Mouse (Mus musculus) frontal cortex, adult 2 months (tissue): ENCODE data around the gene Xaf1. TPM values are rescaled to one million over a fixed set of nuclear protein-coding genes. Genes with fewer than 3 reads are reported as not detected.

ENCODE experiments used
- DNase-seq, 2 experiments: peaks; one replicate each; pipeline ENCODE4 v3.0.0; 2022; ENCODE audit warnings: low spot score in 1 of 2; ENCODE audit errors: extremely low spot score in 1 of 2
- polyA plus RNA-seq: library from polyadenylated mRNA; depleted of rRNA; stranded (reverse); fragments of >200 nt; gene quantifications from 2 replicates; pipeline ENCODE4 v1.2.3, GENCODE M21; 2012; rRNA removed

Gene Xaf1
- polyA plus RNA-seq, 1 experiment: 12.2 TPM

GRCm38 (mm10) chr11:72354971-72355728 lies 53.7 kb downstream of the Xaf1 start:
- peak in 1 of 2 experiments; percentile 77 for DNase-seq

- peak; percentile 63 to 82 for DNase-seq
Observed at GRCm38 (mm10) chr11:72361385-72362346, 60.2 kb downstream of the Xaf1 start.

DNA sequence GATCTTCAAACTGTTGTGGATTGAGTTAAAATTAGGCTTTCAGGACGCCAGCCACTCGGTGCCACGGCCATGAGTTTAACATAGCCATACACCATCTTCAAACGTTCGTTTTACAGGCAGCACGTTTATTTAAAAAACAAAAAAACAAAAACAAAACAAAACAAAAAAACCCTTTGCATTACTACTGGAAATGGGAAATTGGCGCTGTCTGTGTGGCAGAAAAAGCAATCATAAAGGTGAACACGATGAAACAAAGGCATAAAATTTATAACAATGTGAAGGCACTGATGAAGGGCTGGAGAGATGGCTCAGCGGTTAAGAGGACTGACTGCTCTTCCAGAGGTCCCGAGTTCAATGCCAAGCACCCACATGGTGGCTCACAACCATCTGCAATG lies 60.9 kb downstream of the Xaf1 start, which contains the start of gene Tekt1:
TSS of gene Tekt1 (minus strand) at position 96 of the 395 bp plus-strand sequence.
- no peak for DNase-seq

Other genes starting within 250 kb of the Xaf1 start
- 102 and 104 TPM in 2 replicates for gene Pitpnm3, start 165.9 kb upstream of the Xaf1 start, polyA plus RNA-seq
- 8.0 and 8.1 TPM in 2 replicates for gene Gm43951, start 94.8 kb upstream of the Xaf1 start, polyA plus RNA-seq
- 33.4 and 34.1 TPM in 2 replicates for gene 4933427D14Rik, start 94.2 kb upstream of the Xaf1 start, polyA plus RNA-seq
- 64.0 and 64.6 TPM in 2 replicates for gene Txndc17, start 94.1 kb upstream of the Xaf1 start, polyA plus RNA-seq
- 27.1 and 28.9 TPM in 2 replicates for gene Med31, start 86.0 kb upstream of the Xaf1 start, polyA plus RNA-seq
- gene Slc13a5, start 34.4 kb upstream of the Xaf1 start, polyA plus RNA-seq: 12.8 and 15.5 TPM in 2 replicates
- 0.06 TPM in 1 of 2 replicates, not detected in the other for gene Fbxo39, start 12.8 kb downstream of the Xaf1 start, polyA plus RNA-seq
- gene Tekt1, start 60.8 kb downstream of the Xaf1 start, polyA plus RNA-seq: 1.9 and 2.1 TPM in 2 replicates
- 2.8 and 3.2 TPM in 2 replicates for gene Smtnl2, start 110.1 kb downstream of the Xaf1 start, polyA plus RNA-seq
- 0.15 and 0.22 TPM in 2 replicates for gene Ggt6, start 133.9 kb downstream of the Xaf1 start, polyA plus RNA-seq
- gene Mybbp1a, start 139.7 kb downstream of the Xaf1 start, polyA plus RNA-seq: 55.3 and 61.4 TPM in 2 replicates
- gene Spns2, start 188.3 kb downstream of the Xaf1 start, polyA plus RNA-seq: 45.0 and 47.0 TPM in 2 replicates
- gene Spns3, start 248.9 kb downstream of the Xaf1 start, polyA plus RNA-seq: 0.54 and 0.71 TPM in 2 replicates